In the genomic region with DNA sequence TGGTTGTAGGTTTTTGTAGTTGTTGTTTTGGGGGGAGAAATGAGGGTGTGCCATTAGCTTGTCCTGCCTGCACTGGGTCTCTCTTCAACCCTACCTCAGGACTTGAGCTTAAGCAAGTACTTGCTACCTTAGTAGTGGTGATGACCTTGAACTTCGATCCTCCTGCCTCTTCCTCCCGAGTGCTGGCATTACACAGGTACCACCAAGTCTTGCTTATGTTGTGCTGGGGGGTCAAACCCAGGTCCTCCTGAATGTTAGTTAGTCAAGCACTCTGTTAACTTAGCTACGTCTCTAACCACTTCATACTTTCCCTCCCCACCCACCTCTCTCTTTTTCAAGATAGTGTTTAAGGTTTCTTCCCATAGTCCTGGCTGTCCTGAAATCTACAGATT, we compare ENCODE assay signal across 9 mouse cellular contexts. TPM values are rescaled to one million over a fixed set of nuclear protein-coding genes. Genes with fewer than 3 reads are reported as not detected.
A peak's percentile ranks its signal among the peaks of the same experiment; 100 is the strongest.
DNase-seq lines count a peak whose midpoint lies in the region; ATAC-seq lines count a peak whose summit lies in the region.
"Had no signal": no experiment of that assay in that cellular context is flagged by ENCODE, and none has a peak within 500 bp of the region (broad histone marks: within the 10 kb centered on the region; RNA-seq: fewer than 3 reads in every experiment).

No protein-coding gene starts in this region.

- H3K27ac ChIP-seq in heart, embryonic 13.5 days (replicated peaks), result peak overlapping the region; percentile 15; the same call in 1 of the 2 replicates
- peak overlapping the region; percentile 86 for H3K27ac ChIP-seq in embryonic facial prominence, embryonic 10.5 days (replicated peaks)
- H3K27ac ChIP-seq in hindbrain, embryonic 13.5 days, result 0 out of 2 replicates have a peak overlapping the region, but pooled peaks have one; percentile 55
- H3K27ac ChIP-seq in midbrain, embryonic 10.5 days (replicated peaks), result peak overlapping the region; percentile 87

- 59% methylated on average over 3 of the region's 3 CpGs for WGBS in heart, embryonic 13.5 days
- 62% methylated on average over 3 of the region's 3 CpGs for WGBS in embryonic facial prominence, embryonic 10.5 days
- WGBS in hindbrain, embryonic 13.5 days, result 66% methylated on average over 3 of the region's 3 CpGs
- WGBS in midbrain, embryonic 10.5 days, result 67% methylated on average over 3 of the region's 3 CpGs

- H3K9me3 ChIP-seq in heart, embryonic 13.5 days, result no peaks in the 10 kb centered on the region
- no peaks in the 10 kb centered on the region for H3K9me3 ChIP-seq in embryonic facial prominence, embryonic 10.5 days
- H3K9me3 ChIP-seq in hindbrain, embryonic 13.5 days, result no peaks in the 10 kb centered on the region
- H3K9me3 ChIP-seq in midbrain, embryonic 10.5 days (replicated peaks), result no peaks in the 10 kb centered on the region

- no peak for ATAC-seq in heart, embryonic 13.5 days (ENCODE audit: extremely low read depth, insufficient number of reproducible peaks, low FRiP score, low TSS enrichment)
- no peak for ATAC-seq in hindbrain, embryonic 13.5 days (ENCODE audit: low FRiP score)
- no peak for ATAC-seq in cerebellum, adult (ENCODE audit: insufficient number of reproducible peaks, low FRiP score, low TSS enrichment)

- H3K4me3 ChIP-seq in heart, embryonic 13.5 days, result peak overlapping the region; percentile 50
- peak overlapping the region; percentile 53 for H3K4me3 ChIP-seq in embryonic facial prominence, embryonic 10.5 days
- H3K4me3 ChIP-seq in hindbrain, embryonic 13.5 days, result peak overlapping the region; percentile 35; the same call in 1 of the 2 replicates
- peak overlapping the region; percentile 54 for H3K4me3 ChIP-seq in midbrain, embryonic 10.5 days

- peak overlapping the region; percentile 77 for H3K4me2 ChIP-seq in heart, embryonic 13.5 days
- H3K4me2 ChIP-seq in hindbrain, embryonic 13.5 days, result peak overlapping the region; percentile 54

- no peak for DNase-seq in heart, postnatal 4 days
- DNase-seq in embryonic facial prominence, embryonic 10.5 days (ENCODE audit: low spot score), result no peak
- DNase-seq in midbrain, embryonic 10.5 days (ENCODE audit: low spot score), result no peak
- DNase-seq in adrenal gland, adult 18-20 months (ENCODE audit: low spot score in 2 of 2), result no peak
- no peak for DNase-seq in left cerebral cortex, adult 18-20 months (ENCODE audit: low spot score in 2 of 2)
- DNase-seq: kidney, adult 8-10 months had no signal

- peak overlapping the region; percentile 80 for H3K9ac ChIP-seq in heart, embryonic 13.5 days
- peak overlapping the region; percentile 70 for H3K9ac ChIP-seq in hindbrain, embryonic 13.5 days

- H3K36me3 ChIP-seq in heart, embryonic 13.5 days, result no peaks in the 10 kb centered on the region
- no peaks in the 10 kb centered on the region for H3K36me3 ChIP-seq in embryonic facial prominence, embryonic 10.5 days (replicated peaks)
- no peaks in the 10 kb centered on the region for H3K36me3 ChIP-seq in hindbrain, embryonic 13.5 days
- no peaks in the 10 kb centered on the region for H3K36me3 ChIP-seq in midbrain, embryonic 10.5 days

- peaks cover 42% of the 10 kb centered on the region for H3K4me1 ChIP-seq in heart, embryonic 13.5 days
- peaks cover 61% of the 10 kb centered on the region for H3K4me1 ChIP-seq in embryonic facial prominence, embryonic 10.5 days
- H3K4me1 ChIP-seq in hindbrain, embryonic 13.5 days (replicated peaks), result peaks cover 32% of the 10 kb centered on the region
- H3K4me1 ChIP-seq in midbrain, embryonic 10.5 days, result peaks cover 53% of the 10 kb centered on the region

- peaks cover 12% of the 10 kb centered on the region for H3K27me3 ChIP-seq in heart, embryonic 13.5 days (replicated peaks)
- peaks cover 21% of the 10 kb centered on the region for H3K27me3 ChIP-seq in embryonic facial prominence, embryonic 10.5 days (replicated peaks; ENCODE audit: low read depth, poor library complexity, severe bottlenecking)
- H3K27me3 ChIP-seq in hindbrain, embryonic 13.5 days, result no peaks in the 10 kb centered on the region
- H3K27me3 ChIP-seq in midbrain, embryonic 10.5 days (ENCODE audit: low read depth, poor library complexity, severe bottlenecking), result peaks cover 31% of the 10 kb centered on the region

RNA-seq across cellular contexts. Expression of gene Id1, which starts 11.7 kb away (rescaled TPM):
- polyA plus RNA-seq in heart, embryonic 13.5 days (2015; fragmentation: Nextera tagmentation; extraction: Ambion mirVana), result 56.7 and 58.8 TPM in 2 replicates
- 10 to 100 TPM; 71.8 to 76.6 TPM for total RNA-seq in heart, postnatal 4 days (2021)
- 161 and 182 TPM in 2 replicates for polyA plus RNA-seq in embryonic facial prominence, embryonic 10.5 days (2016; fragmentation: Nextera tagmentation; extraction: Ambion mirVana)
- polyA plus RNA-seq in hindbrain, embryonic 13.5 days (2015; fragmentation: Nextera tagmentation; extraction: Ambion mirVana), result 68.7 and 87.0 TPM in 2 replicates
- 70.2 and 86.2 TPM in 2 replicates for polyA plus RNA-seq in midbrain, embryonic 10.5 days (2016; fragmentation: Nextera tagmentation; extraction: Ambion mirVana)
- total RNA-seq in adrenal gland, adult 18-20 months (2021), result 10 to 100 TPM; 51.8 to 93.4 TPM
- total RNA-seq in left cerebral cortex, adult 18-20 months (2021), result 10 to 100 TPM; 20.6 to 27.2 TPM

RNA-seq across cellular contexts. Expression of gene Cox4i2, which starts 29.6 kb away (rescaled TPM):
- polyA plus RNA-seq in heart, embryonic 13.5 days (2015; fragmentation: Nextera tagmentation; extraction: Ambion mirVana), result 11.8 and 13.4 TPM in 2 replicates
- 10 to 100 TPM; 13.7 to 15.1 TPM for total RNA-seq in heart, postnatal 4 days (2021)
- 9.9 and 10.1 TPM in 2 replicates for polyA plus RNA-seq in embryonic facial prominence, embryonic 10.5 days (2016; fragmentation: Nextera tagmentation; extraction: Ambion mirVana)
- 4.6 and 5.4 TPM in 2 replicates for polyA plus RNA-seq in hindbrain, embryonic 13.5 days (2015; fragmentation: Nextera tagmentation; extraction: Ambion mirVana)
- 4.2 and 4.6 TPM in 2 replicates for polyA plus RNA-seq in midbrain, embryonic 10.5 days (2016; fragmentation: Nextera tagmentation; extraction: Ambion mirVana)
- total RNA-seq in adrenal gland, adult 18-20 months (2021), result 1 to 10 TPM; 2.5 to 3.8 TPM
- total RNA-seq in left cerebral cortex, adult 18-20 months (2021), result 1 to 10 TPM; 2.7 to 2.8 TPM

RNA-seq across cellular contexts. Expression of gene Mcts2, which starts 37.5 kb away (rescaled TPM):
- polyA plus RNA-seq in heart, embryonic 13.5 days (2015; fragmentation: Nextera tagmentation; extraction: Ambion mirVana), result 23.0 and 25.3 TPM in 2 replicates
- total RNA-seq in heart, postnatal 4 days (2021), result 10 to 100 TPM; 19.9 to 20.2 TPM
- 37.6 and 40.2 TPM in 2 replicates for polyA plus RNA-seq in embryonic facial prominence, embryonic 10.5 days (2016; fragmentation: Nextera tagmentation; extraction: Ambion mirVana)
- polyA plus RNA-seq in hindbrain, embryonic 13.5 days (2015; fragmentation: Nextera tagmentation; extraction: Ambion mirVana), result 39.4 and 47.2 TPM in 2 replicates
- polyA plus RNA-seq in midbrain, embryonic 10.5 days (2016; fragmentation: Nextera tagmentation; extraction: Ambion mirVana), result 42.9 and 45.3 TPM in 2 replicates
- total RNA-seq in adrenal gland, adult 18-20 months (2021), result 10 to 100 TPM; 23.5 to 25.8 TPM
- total RNA-seq in left cerebral cortex, adult 18-20 months (2021), result 10 to 100 TPM; 14.1 to 17.5 TPM

RNA-seq across cellular contexts. Expression of gene H13, which starts 55.1 kb away (rescaled TPM):
- polyA plus RNA-seq in heart, embryonic 13.5 days (2015; fragmentation: Nextera tagmentation; extraction: Ambion mirVana), result 81.9 and 84.7 TPM in 2 replicates
- 10 to 100 TPM; 54.1 to 54.2 TPM for total RNA-seq in heart, postnatal 4 days (2021)
- 102 and 110 TPM in 2 replicates for polyA plus RNA-seq in embryonic facial prominence, embryonic 10.5 days (2016; fragmentation: Nextera tagmentation; extraction: Ambion mirVana)
- polyA plus RNA-seq in hindbrain, embryonic 13.5 days (2015; fragmentation: Nextera tagmentation; extraction: Ambion mirVana), result 168 and 169 TPM in 2 replicates
- 99.2 and 117 TPM in 2 replicates for polyA plus RNA-seq in midbrain, embryonic 10.5 days (2016; fragmentation: Nextera tagmentation; extraction: Ambion mirVana)
- total RNA-seq in adrenal gland, adult 18-20 months (2021), result 100 to 1,000 TPM; 151 to 170 TPM
- 10 to 100 TPM; 73.4 to 79.2 TPM for total RNA-seq in left cerebral cortex, adult 18-20 months (2021)

Comparison
In these comparisons a context has a peak if more than half of its experiments do, and no peak if none do; other contexts are left out.
1. H3K27ac ChIP-seq: peak in every context shown above with its lines; median percentile 87 in midbrain, embryonic 10.5 days; 86 in embryonic facial prominence, embryonic 10.5 days; 55 in hindbrain, embryonic 13.5 days; 15 in heart, embryonic 13.5 days.